In genomic region chr7:83801483-83801875, GRCm38 (mm10) we compare ENCODE assay signal across 20 mouse cellular contexts. TPM values are rescaled to one million over a fixed set of nuclear protein-coding genes. Genes with fewer than 3 reads are reported as not detected.
"Had no signal": no experiment of that assay in that cellular context is flagged by ENCODE, and none has a peak within 500 bp of the region (broad histone marks: within the 10 kb centered on the region; RNA-seq: fewer than 3 reads in every experiment).

No protein-coding gene starts in this region.

- H3K4me3 ChIP-seq: left cerebral cortex, adult 2 months; liver, embryonic 13.5 days had no signal

- H3K9me3 ChIP-seq: liver, embryonic 13.5 days had no signal

- H3K36me3 ChIP-seq: liver, embryonic 13.5 days had no signal

- H3K4me2 ChIP-seq: liver, embryonic 13.5 days; midbrain, embryonic 11.5 days had no signal

- H3K27ac ChIP-seq: left cerebral cortex, adult 2 months; liver, embryonic 13.5 days had no signal

- DNase-seq: kidney, postnatal 10 days; layer of hippocampus, postnatal 36 days; liver, embryonic 13.5 days; lung, adult 2 months; lung, postnatal 14 days; lung, postnatal 4 days; midbrain, embryonic 14.5 days; thymus, adult 18-20 months; thymus, postnatal 36 days had no signal

- H3K9ac ChIP-seq: liver, embryonic 13.5 days had no signal

- H3K27me3 ChIP-seq: liver, embryonic 13.5 days had no signal

- H3K4me1 ChIP-seq: liver, embryonic 13.5 days had no signal

RNA-seq across cellular contexts. Expression of gene Cfap161, which starts 6.8 kb away (rescaled TPM):
- total RNA-seq: liver, adult 2 months; megakaryocyte progenitor cell, adult 5-6 weeks; megakaryocyte-erythroid progenitor cell, adult 5-6 weeks had no signal
- polyA plus RNA-seq: liver, adult 2 months; liver, embryonic 13.5 days; liver, embryonic 16.5 days; midbrain, embryonic 11.5 days; neural tube, embryonic 11.5 days; small intestine, adult 2 months; spleen, adult 2 months; stomach, embryonic 16.5 days; urinary bladder, adult 2 months had no signal
